Mouse (Mus musculus): Measurements from ENCODE around the gene Pcbp3.
"Not testable (repeated sequence)": the region's sequence is repeated elsewhere in the genome, so short reads cannot be mapped to it uniquely, and the experiment has no call there.

The Pcbp3 gene

GRCm38 (mm10) chr10:76961790-76962489 lies at the start of gene Pcbp3:
Gene Pcbp3 (minus strand): TSS chr10:76961887.
- peak; percentile 97 to 98 for DNase-seq (ENCODE audit: low spot score in 2 of 2)

GRCm38 (mm10) chr10:77008698-77009097 lies 47.0 kb upstream of the Pcbp3 start:
- DNase-seq (ENCODE audit: low spot score in 2 of 2), result no peak

GRCm38 (mm10) chr10:77008109-77008561 lies 46.4 kb upstream of the Pcbp3 start:
- DNase-seq (ENCODE audit: low spot score in 2 of 2), result no peak

- no peak for DNase-seq (ENCODE audit: low spot score in 2 of 2)
These were observed 45.9 kb upstream of the Pcbp3 start for GRCm38 (mm10) chr10:77007433-77008108.

- no peak for DNase-seq (ENCODE audit: low spot score in 2 of 2)
These were observed 43.2 kb upstream of the Pcbp3 start for GRCm38 (mm10) chr10:77004936-77005335.

GRCm38 (mm10) chr10:76997759-76998513 lies 36.2 kb upstream of the Pcbp3 start:
- DNase-seq (ENCODE audit: low spot score in 2 of 2), result no peak

- DNase-seq (ENCODE audit: low spot score in 2 of 2), result no peak
These were observed 30.8 kb upstream of the Pcbp3 start for GRCm38 (mm10) chr10:76992456-76992855.

- DNase-seq (ENCODE audit: low spot score in 2 of 2), result no peak
These were observed 26.9 kb upstream of the Pcbp3 start for GRCm38 (mm10) chr10:76988586-76988985.

- DNase-seq (ENCODE audit: low spot score in 2 of 2), result no peak
These were observed 16.4 kb upstream of the Pcbp3 start for GRCm38 (mm10) chr10:76978042-76978441.

- no peak for DNase-seq (ENCODE audit: low spot score in 2 of 2)
These were observed 15.0 kb upstream of the Pcbp3 start for GRCm38 (mm10) chr10:76976699-76977098.

GRCm38 (mm10) chr10:76973797-76974436 lies 12.2 kb upstream of the Pcbp3 start:
- DNase-seq (ENCODE audit: low spot score in 2 of 2), result no peak

GRCm38 (mm10) chr10:76972318-76972717 lies 10.6 kb upstream of the Pcbp3 start:
- DNase-seq (ENCODE audit: low spot score in 2 of 2), result not testable (repeated sequence)

GRCm38 (mm10) chr10:76970974-76971373 lies 9.3 kb upstream of the Pcbp3 start:
- no peak for DNase-seq (ENCODE audit: low spot score in 2 of 2)

- DNase-seq (ENCODE audit: low spot score in 2 of 2), result no peak
These were observed 2.7 kb upstream of the Pcbp3 start for GRCm38 (mm10) chr10:76964436-76964835.

GRCm38 (mm10) chr10:76963997-76964396 lies 2.3 kb upstream of the Pcbp3 start:
- no peak for DNase-seq (ENCODE audit: low spot score in 2 of 2)

GRCm38 (mm10) chr10:76961156-76961555 lies 531 bp downstream of the Pcbp3 start:
- DNase-seq (ENCODE audit: low spot score in 2 of 2), result no peak

GRCm38 (mm10) chr10:76958201-76958600 lies 3.5 kb downstream of the Pcbp3 start:
- no peak for DNase-seq (ENCODE audit: low spot score in 2 of 2)

GRCm38 (mm10) chr10:76956200-76956599 lies 5.5 kb downstream of the Pcbp3 start:
- no peak for DNase-seq (ENCODE audit: low spot score in 2 of 2)

- DNase-seq (ENCODE audit: low spot score in 2 of 2), result no peak
These were observed 20.6 kb downstream of the Pcbp3 start for GRCm38 (mm10) chr10:76941038-76941437.

- no peak for DNase-seq (ENCODE audit: low spot score in 2 of 2)
These were observed 24.9 kb downstream of the Pcbp3 start for GRCm38 (mm10) chr10:76936827-76937226.

- no peak for DNase-seq (ENCODE audit: low spot score in 2 of 2)
These were observed 26.9 kb downstream of the Pcbp3 start for GRCm38 (mm10) chr10:76934805-76935204.

GRCm38 (mm10) chr10:76931794-76932193 lies 29.9 kb downstream of the Pcbp3 start:
- DNase-seq (ENCODE audit: low spot score in 2 of 2), result no peak
